Mouse (Mus musculus) neutrophil, adult 83 days (primary cell): ENCODE measurements around the gene 2310002L09Rik. TPM values are rescaled to one million over a fixed set of nuclear protein-coding genes. Genes with fewer than 3 reads are reported as not detected.

Experiments used
- total RNA-seq, 2 experiments: library from RNA; stranded (reverse); gene quantifications; one replicate each; pipeline ENCODE4 v1.2.4; 2023

The 2310002L09Rik gene
- not detected for total RNA-seq

DNA sequence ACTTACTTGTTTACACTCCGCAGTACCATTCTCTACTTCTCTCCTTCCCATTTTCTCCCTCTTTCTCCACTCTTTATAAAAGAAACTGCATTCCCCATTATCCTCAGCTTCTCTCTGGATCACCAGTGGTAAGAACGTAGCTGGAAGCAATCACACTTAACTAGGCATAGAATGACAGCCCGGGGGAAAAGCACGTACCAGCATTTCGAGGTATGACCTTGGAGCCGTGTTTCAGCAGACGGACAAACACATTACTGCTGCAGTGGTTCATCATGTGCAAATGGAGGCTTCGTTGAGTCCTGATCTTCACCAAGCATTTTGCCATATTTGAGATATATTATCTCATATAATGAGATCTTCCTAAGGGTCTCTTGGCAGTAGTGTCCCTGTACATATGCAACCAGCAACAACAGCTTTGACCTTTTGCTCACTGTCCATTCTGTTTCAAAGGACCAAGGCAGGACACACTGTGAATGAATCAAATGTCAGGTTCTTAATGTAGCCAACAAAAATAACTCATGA, at the start of gene 2310002L09Rik:
Gene 2310002L09Rik (minus strand): TSS at position 472 of the 522 bp plus-strand sequence.

DNA sequence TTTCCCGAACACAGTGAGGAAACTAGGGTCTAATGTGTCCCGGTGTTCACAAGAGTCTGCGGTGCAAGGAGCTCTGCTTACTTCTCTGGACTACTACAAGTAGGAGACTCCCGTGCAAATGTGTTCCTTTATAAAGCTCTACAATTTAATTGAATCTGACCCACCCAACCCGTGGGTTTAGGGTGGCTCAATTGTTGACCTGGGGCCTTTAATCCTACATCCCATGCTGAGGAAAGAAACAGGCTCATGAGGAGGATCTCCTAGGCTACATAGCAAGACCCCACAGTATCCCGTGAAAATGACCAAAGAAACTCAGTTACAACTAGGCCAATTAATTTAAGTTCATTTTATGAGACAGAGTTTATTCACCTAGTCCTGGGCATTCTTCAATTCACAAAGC, 30.0 kb downstream of the 2310002L09Rik start, which contains the start of gene Gm11756:
Gene Gm11756 (minus strand): TSS at position 101 of the 400 bp plus-strand sequence.

DNA sequence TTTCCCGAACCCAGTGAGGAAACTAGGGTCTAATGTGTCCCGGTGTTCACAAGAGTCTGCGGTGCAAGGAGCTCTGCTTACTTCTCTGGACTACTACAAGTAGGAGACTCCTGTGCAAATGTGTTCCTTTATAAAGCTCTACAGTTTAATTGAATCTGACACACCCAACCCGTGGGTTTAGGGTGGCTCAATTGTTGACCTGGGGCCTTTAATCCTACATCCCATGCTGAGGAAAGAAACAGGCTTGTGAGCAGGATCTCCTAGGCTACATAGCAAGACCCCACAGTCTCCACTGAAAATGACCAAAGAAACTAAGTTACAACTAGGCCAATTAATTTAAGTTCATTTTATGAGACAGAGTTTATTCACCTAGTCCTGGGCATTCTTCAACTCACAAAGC, 44.8 kb downstream of the 2310002L09Rik start, which contains the start of gene Gm13871:
Gene Gm13871 (minus strand): TSS at position 101 of the 400 bp plus-strand sequence.

GRCm38 (mm10) chr4:73891012-73891411, 59.6 kb downstream of the 2310002L09Rik start, which contains the start of gene Gm11757:
Gene Gm11757 (minus strand): TSS chr4:73891112.

Other genes with a start within 250 kb of the 2310002L09Rik start
- not detected for gene Rasef, start 159.9 kb downstream of the 2310002L09Rik start, total RNA-seq
- gene Gm11758, start 74.6 kb downstream of the 2310002L09Rik start, total RNA-seq = not detected
- not detected for gene Gm11757, start 59.7 kb downstream of the 2310002L09Rik start, total RNA-seq
- not detected for gene Gm13871, start 44.9 kb downstream of the 2310002L09Rik start, total RNA-seq
- gene Gm11756, start 30.1 kb downstream of the 2310002L09Rik start, total RNA-seq = not detected
- not detected for gene Frmd3, start 62.6 kb upstream of the 2310002L09Rik start, total RNA-seq